Mouse (Mus musculus) E14TG2a.4 (cell line): ENCODE results near the gene Rps6ka2.

Experiments
- CTCF ChIP-seq: conservative IDR thresholded peaks from 2 replicates; pipeline ENCODE4 v1.5.1; 2014; ENCODE audit warnings: low read length
- NANOG ChIP-seq: IDR thresholded peaks from 2 replicates; pipeline ENCODE4 v1.6.1; 2014; ENCODE audit warnings: borderline replicate concordance, low read length, mixed read lengths
- POU5F1 ChIP-seq: IDR thresholded peaks from 2 replicates; pipeline ENCODE4 v1.6.1; 2014; ENCODE audit warnings: low read length, borderline replicate concordance

DNA sequence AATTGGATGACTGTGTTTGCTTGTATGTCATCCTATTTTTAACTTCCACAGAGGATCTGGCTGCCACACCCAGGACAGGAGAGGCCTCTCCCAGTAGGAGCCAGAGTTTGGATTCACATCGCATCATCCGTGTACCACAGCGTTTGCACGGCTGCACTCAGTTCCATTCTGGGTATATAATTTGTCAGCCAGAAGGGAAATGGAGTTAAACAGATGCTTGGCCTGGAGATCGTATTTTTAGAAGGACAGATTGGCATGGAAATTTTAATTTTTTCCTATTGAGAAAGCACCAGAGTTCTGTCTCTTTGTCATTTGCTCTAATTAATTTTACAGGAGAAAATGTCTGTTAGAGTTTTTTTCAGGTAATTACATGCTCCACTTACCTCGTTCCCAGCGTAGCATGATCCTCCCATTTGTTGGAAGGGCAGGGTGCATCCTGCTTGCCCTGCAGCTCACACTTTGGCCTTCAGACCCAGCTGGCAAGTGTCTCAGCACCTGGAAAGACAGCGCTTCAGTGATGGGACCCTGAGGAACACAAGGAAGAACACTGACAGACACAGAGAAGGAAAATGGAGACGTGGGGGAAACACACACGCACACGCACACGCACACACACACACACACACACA lies 116.6 kb downstream of the Rps6ka2 start:
- TF ChIP-seq CTCF (no peak), POU5F1 (no peak), NANOG (no peak)
